Mouse (Mus musculus) heart, embryonic 15.5 days (tissue): ENCODE measurements at regions not wholly inside any gene's neighbourhood (a gene's known extent, or its start where the extent isn't known, plus 50 kb on each side); places are given as distances from the start of the nearest gene placed in this dataset.

Experiments
- ATAC-seq: fragments of 200-750 bp; cut with Nextera tagmentation; replicated peaks from 2 replicates; pipeline ENCODE4 v1.8.0; 2017; ENCODE audit warnings: low read depth, moderate TSS enrichment; ENCODE audit not compliant: insufficient number of reproducible peaks, insufficient read depth, low FRiP score
- H3K27ac ChIP-seq: fragments of 300-500 bp; sonication (generic); 2 replicates; pipeline ENCODE4 v1.5.1; 2015; ENCODE audit warnings: mild to moderate bottlenecking, inconsistent platforms
- H3K27me3 ChIP-seq: fragments of 300-500 bp; sonication (generic); 2 replicates; pipeline ENCODE4 v1.6.1; 2015; ENCODE audit warnings: inconsistent platforms
- H3K36me3 ChIP-seq: fragments of 300-500 bp; sonication (generic); 2 replicates; pipeline ENCODE4 v1.6.1; 2015; ENCODE audit warnings: mild to moderate bottlenecking, inconsistent platforms
- H3K4me1 ChIP-seq: fragments of 300-500 bp; sonication (generic); replicated peaks from 2 replicates; pipeline ENCODE4 v1.6.1; 2015; ENCODE audit warnings: inconsistent platforms
- H3K4me2 ChIP-seq: fragments of 300-500 bp; sonication (generic); 2 replicates; pipeline ENCODE4 v1.6.1; 2015; ENCODE audit warnings: inconsistent platforms, mild to moderate bottlenecking, moderate library complexity
- H3K4me3 ChIP-seq: fragments of 300-500 bp; sonication (generic); 2 replicates; pipeline ENCODE4 v1.5.1; 2015; ENCODE audit warnings: mild to moderate bottlenecking, inconsistent platforms
- H3K9ac ChIP-seq: fragments of 300-500 bp; sonication (generic); 2 replicates; pipeline ENCODE4 v1.6.1; 2015; ENCODE audit warnings: mild to moderate bottlenecking, inconsistent platforms
- H3K9me3 ChIP-seq: fragments of 300-500 bp; sonication (generic); replicated peaks from 2 replicates; pipeline ENCODE4 v1.6.1; 2016; ENCODE audit warnings: inconsistent platforms
- WGBS: fragments of 180-500 bp; shearing (Covaris S2); methylation state at CpG from one replicate; pipeline ENCODE4 v1.1.7; 2015; ENCODE audit warnings: mixed read lengths; 5-methylcytosine and 5-hydroxymethylcytosine counted together

DNA sequence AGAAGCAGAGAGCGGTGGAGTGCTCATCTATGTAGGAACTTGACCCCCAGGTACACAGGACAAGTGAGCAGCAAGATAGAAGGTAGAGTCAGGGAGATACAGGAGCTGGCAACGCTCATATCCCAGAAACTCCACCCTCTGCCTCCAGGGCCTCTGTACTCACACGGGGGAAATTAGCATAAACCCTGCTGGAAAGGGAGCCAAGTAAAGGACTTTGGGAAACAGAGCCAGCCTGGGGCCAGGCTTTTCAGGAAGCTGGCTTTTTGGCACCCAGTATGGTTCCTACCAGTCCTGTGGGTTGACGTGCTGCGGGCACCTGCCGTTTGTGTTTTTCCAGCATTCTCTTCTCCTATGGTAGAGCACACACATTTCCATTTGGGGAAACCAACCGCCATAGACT is 128.2 kb upstream of the Hmga2 start:
- ATAC-seq = no peak
- no peak overlapping the region for H3K9ac ChIP-seq
- 65% methylated on average over 7 of the region's 7 CpGs for WGBS

DNA sequence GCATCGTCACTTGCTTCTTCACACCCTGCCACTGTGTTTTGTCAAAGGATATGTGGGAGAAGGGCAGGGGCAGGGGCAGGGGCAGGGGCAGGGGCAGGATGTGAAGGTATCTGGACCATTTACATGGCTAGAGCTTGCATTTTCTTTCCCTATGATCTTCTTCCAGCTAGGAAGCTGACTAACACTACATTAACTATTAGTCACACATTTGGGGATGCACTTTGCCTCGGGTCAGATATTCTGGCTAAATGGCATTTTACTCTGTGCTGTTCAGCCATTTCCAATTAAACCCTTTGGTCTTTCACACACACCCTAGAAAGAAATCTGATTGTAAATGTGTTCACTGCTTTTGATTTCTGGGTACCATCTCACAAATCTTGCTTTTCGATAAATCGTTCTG is 126.9 kb upstream of the Hmga2 start:
- Histone ChIP-seq H3K9me3 (no peaks in the 10 kb centered on the region), H3K4me2 (no peak overlapping the region), H3K9ac (no peak overlapping the region), H3K27ac (no peak overlapping the region), H3K27me3 (peaks cover 5% of the 10 kb centered on the region; the same call in 1 of the 2 replicates), H3K4me3 (no peak overlapping the region), H3K4me1 (no peaks in the 10 kb centered on the region), H3K36me3 (no peaks in the 10 kb centered on the region)
- ATAC-seq = no peak
- WGBS = 86% methylated on average over 4 of the region's 4 CpGs

More for the DNA sequence above, 128.2 kb upstream of the Hmga2 start:
- no peaks in the 10 kb centered on the region for H3K4me1 ChIP-seq
- no peak overlapping the region for H3K4me2 ChIP-seq
- no peaks in the 10 kb centered on the region for H3K36me3 ChIP-seq
- no peak overlapping the region for H3K27ac ChIP-seq
- H3K27me3 ChIP-seq = peaks cover 5% of the 10 kb centered on the region; the same call in 1 of the 2 replicates
- no peak overlapping the region for H3K4me3 ChIP-seq
- H3K9me3 ChIP-seq = no peaks in the 10 kb centered on the region

DNA sequence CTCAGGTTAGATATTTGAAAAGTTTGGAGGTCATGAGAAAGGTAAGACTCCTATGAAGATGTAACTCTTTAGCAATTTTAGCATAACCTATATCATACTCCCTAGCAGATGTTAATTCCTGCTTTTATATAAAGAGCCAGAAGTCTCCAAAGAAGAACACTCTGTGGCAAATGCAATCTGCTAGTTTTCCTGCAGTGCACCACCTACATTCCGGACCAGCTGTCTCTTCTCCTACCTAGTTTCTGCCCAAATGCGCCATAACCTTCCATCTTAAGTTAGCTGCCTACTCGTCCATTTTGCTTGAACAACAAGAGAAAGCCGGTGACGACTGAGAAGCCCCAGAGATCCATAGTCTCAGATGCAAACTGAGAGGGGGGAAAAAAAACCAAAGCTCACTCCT is 124.5 kb upstream of the Hmga2 start:
- no peaks in the 10 kb centered on the region for H3K27me3 ChIP-seq
- H3K4me2 ChIP-seq = no peak overlapping the region
- H3K36me3 ChIP-seq = no peaks in the 10 kb centered on the region
- no peak overlapping the region for H3K27ac ChIP-seq
- H3K4me3 ChIP-seq = no peak overlapping the region
- H3K9me3 ChIP-seq = no peaks in the 10 kb centered on the region
- no peak overlapping the region for H3K9ac ChIP-seq
- no peak for ATAC-seq
- no peaks in the 10 kb centered on the region for H3K4me1 ChIP-seq
- WGBS = 86% methylated on average over 5 of the region's 5 CpGs

DNA sequence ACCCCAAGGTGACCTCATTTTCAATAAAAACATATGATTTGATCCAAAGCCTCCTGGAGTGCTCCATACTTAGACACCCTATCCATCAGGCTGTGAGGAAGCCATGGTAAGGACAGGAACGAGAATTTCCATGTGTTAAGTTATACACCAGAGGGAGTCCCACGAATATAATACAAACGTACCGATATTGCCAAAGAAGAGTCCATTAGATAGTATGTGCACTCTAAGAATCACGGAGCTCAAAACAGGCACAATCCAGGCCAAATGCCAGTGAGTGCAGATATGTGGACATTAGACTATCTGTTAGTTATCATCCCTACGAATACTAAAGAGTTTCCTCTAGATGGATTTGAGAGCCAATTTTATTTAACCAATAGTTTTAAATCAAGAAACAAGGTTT is 123.3 kb upstream of the Hmga2 start:
- H3K27me3 ChIP-seq = no peaks in the 10 kb centered on the region
- no peaks in the 10 kb centered on the region for H3K36me3 ChIP-seq
- no peaks in the 10 kb centered on the region for H3K4me1 ChIP-seq
- no peaks in the 10 kb centered on the region for H3K9me3 ChIP-seq
- no peak overlapping the region for H3K4me2 ChIP-seq
- no peak overlapping the region for H3K27ac ChIP-seq
- H3K9ac ChIP-seq = no peak overlapping the region
- no peak for ATAC-seq
- WGBS = 67% methylated on average over 6 of the region's 6 CpGs
- no peak overlapping the region for H3K4me3 ChIP-seq

- ATAC-seq = no peak
- H3K9ac ChIP-seq = no peak overlapping the region
- no peaks in the 10 kb centered on the region for H3K36me3 ChIP-seq
- no peaks in the 10 kb centered on the region for H3K27me3 ChIP-seq
- no peak overlapping the region for H3K4me3 ChIP-seq
- no peak overlapping the region for H3K4me2 ChIP-seq
- 0 out of 2 replicates have a peak, but pooled peaks cover 5% of the 10 kb centered on the region for H3K9me3 ChIP-seq
- no peaks in the 10 kb centered on the region for H3K4me1 ChIP-seq
- 62% methylated on average over 9 of the region's 9 CpGs for WGBS
- H3K27ac ChIP-seq = no peak overlapping the region
These were observed 121.1 kb upstream of the Hmga2 start for GRCm38 (mm10) chr10:120597320-120597887.

- no peaks in the 10 kb centered on the region for H3K27me3 ChIP-seq
- 72% methylated on average over 3 of the region's 3 CpGs for WGBS
- H3K36me3 ChIP-seq = no peaks in the 10 kb centered on the region
- no peak overlapping the region for H3K9ac ChIP-seq
- H3K4me2 ChIP-seq = no peak overlapping the region
- H3K27ac ChIP-seq = no peak overlapping the region
- no peak overlapping the region for H3K4me3 ChIP-seq
- no peak for ATAC-seq
- H3K9me3 ChIP-seq = 0 out of 2 replicates have a peak, but pooled peaks cover 5% of the 10 kb centered on the region
- no peaks in the 10 kb centered on the region for H3K4me1 ChIP-seq
These were observed 118.9 kb upstream of the Hmga2 start for GRCm38 (mm10) chr10:120595145-120595544.

- Histone ChIP-seq H3K36me3 (no peaks in the 10 kb centered on the region), H3K4me3 (no peak overlapping the region), H3K4me1 (no peaks in the 10 kb centered on the region), H3K4me2 (no peak overlapping the region), H3K27ac (no peak overlapping the region), H3K27me3 (no peaks in the 10 kb centered on the region), H3K9ac (no peak overlapping the region), H3K9me3 (0 out of 2 replicates have a peak, but pooled peaks cover 5% of the 10 kb centered on the region)
- no peak for ATAC-seq
These were observed 117.6 kb upstream of the Hmga2 start for GRCm38 (mm10) chr10:120593876-120594275.

DNA sequence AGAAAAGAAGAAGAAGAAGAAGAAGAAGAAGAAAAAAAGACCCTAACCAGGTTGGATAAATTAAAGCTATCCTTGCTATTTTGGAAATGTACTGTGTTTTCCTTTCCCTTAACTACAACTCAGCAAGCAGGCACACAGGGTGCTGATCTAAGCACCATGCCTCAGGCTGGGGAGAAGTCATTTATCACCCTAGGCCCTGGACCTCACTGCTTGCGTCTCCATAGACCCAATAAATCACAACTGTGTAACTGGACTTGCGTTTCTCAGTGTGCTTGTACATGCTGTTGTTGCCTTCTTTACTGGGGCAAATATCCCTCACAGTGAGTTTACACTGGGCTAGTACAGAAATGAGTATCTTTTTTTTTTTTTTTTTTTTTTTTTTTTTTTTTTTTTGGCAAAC is 113.4 kb upstream of the Hmga2 start:
- ATAC-seq = no peak
- H3K4me2 ChIP-seq = no peak overlapping the region

DNA sequence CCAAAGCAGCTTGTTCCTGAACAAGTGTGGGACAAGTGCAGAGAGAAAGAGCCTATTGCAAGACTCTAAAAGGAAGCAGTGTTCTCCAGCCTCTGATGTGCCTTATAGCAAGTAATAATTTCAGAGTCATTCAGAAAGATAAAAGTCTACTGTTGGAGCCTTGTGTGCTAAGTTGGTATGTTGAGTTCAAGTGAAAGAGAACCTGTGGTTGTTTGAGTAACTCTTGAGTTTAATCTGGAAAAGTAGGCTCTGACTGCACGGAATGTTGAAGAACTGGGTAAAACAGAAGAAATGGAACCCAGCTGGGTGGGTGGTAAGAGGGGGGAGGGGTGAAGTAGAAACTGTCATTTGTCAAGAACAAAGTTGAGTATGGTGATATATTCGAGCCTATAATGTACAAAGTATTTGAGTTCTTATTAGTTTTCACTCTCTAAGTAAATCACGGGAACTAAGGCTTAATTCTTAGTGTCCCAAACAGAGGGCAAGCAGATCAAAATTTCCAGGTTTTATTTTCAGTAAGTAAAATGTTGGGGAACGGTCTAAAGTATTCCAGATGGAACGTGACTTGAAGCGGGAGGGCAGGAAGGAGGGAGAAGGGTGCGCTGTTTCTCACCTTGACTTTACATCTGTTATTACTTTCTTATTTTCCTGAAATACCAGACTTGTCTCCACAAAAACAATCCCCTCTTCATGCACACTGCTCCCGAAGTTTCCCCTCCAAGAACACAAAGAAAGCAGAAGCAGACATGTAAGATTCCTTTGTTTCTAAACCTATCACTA is 111.8 kb upstream of the Hmga2 start:
- H3K27ac ChIP-seq = no peak overlapping the region

More for the DNA sequence above, 113.4 kb upstream of the Hmga2 start:
- Histone ChIP-seq H3K27ac (no peak overlapping the region), H3K27me3 (no peaks in the 10 kb centered on the region), H3K36me3 (no peaks in the 10 kb centered on the region), H3K9ac (no peak overlapping the region), H3K4me1 (no peaks in the 10 kb centered on the region), H3K9me3 (0 out of 2 replicates have a peak, but pooled peaks cover 5% of the 10 kb centered on the region), H3K4me3 (no peak overlapping the region)
- WGBS = 84% methylated on average over 2 of the region's 2 CpGs

GRCm38 (mm10) chr10:120587179-120587578 is 110.9 kb upstream of the Hmga2 start:
- Histone ChIP-seq H3K4me2 (no peak overlapping the region), H3K36me3 (no peaks in the 10 kb centered on the region), H3K4me1 (peaks cover 10% of the 10 kb centered on the region), H3K27me3 (no peaks in the 10 kb centered on the region), H3K27ac (no peak overlapping the region), H3K4me3 (no peak overlapping the region), H3K9ac (no peak overlapping the region), H3K9me3 (no peaks in the 10 kb centered on the region)
- 84% methylated on average over 3 of the region's 3 CpGs for WGBS
- no peak for ATAC-seq

More for the DNA sequence above, 111.8 kb upstream of the Hmga2 start:
- ATAC-seq = no peak
- no peaks in the 10 kb centered on the region for H3K27me3 ChIP-seq
- H3K4me2 ChIP-seq = no peak overlapping the region
- peaks cover 2% of the 10 kb centered on the region; the same call in 1 of the 2 replicates for H3K4me1 ChIP-seq
- WGBS = 68% methylated on average over 8 of the region's 8 CpGs
- H3K36me3 ChIP-seq = no peaks in the 10 kb centered on the region
- no peak overlapping the region for H3K4me3 ChIP-seq
- H3K9me3 ChIP-seq = no peaks in the 10 kb centered on the region
- H3K9ac ChIP-seq = no peak overlapping the region

DNA sequence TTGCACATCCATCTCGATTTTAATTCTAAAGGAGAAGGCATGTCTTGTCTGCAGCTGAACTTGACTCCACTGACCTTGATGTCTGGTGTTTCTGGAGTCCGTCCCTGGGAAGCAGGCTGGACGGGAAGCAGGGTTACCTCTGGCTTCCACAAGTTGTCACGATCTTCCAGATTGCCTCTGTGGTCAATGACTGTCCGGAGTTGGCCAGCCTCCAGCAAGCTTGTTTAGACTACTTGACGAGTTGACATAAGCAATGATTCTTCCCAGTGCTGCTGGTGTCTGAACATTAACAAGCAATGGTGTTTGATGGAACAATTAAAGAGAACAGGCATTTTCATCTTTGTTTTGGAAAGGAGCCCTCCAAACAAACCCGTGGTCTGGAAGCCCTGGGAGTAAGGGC is 106.2 kb upstream of the Hmga2 start:
- 7% methylated on average over 7 of the region's 7 CpGs for WGBS
- peak overlapping the region; percentile 46 for H3K4me2 ChIP-seq
- H3K9ac ChIP-seq = no peak overlapping the region
- H3K4me3 ChIP-seq = no peak overlapping the region
- H3K4me1 ChIP-seq = peaks cover 12% of the 10 kb centered on the region
- no peaks in the 10 kb centered on the region for H3K9me3 ChIP-seq
- no peaks in the 10 kb centered on the region for H3K27me3 ChIP-seq
- no peaks in the 10 kb centered on the region for H3K36me3 ChIP-seq
- no peak for ATAC-seq
- no peak overlapping the region for H3K27ac ChIP-seq

GRCm38 (mm10) chr10:120581547-120581946 is 105.3 kb upstream of the Hmga2 start:
- Histone ChIP-seq H3K4me2 (no peak overlapping the region), H3K4me1 (peaks cover 12% of the 10 kb centered on the region), H3K27ac (no peak overlapping the region), H3K36me3 (no peaks in the 10 kb centered on the region), H3K9me3 (no peaks in the 10 kb centered on the region), H3K4me3 (no peak overlapping the region), H3K9ac (no peak overlapping the region), H3K27me3 (no peaks in the 10 kb centered on the region)
- ATAC-seq = no peak
- WGBS = 95% methylated on average over 6 of the region's 6 CpGs
